Mouse (Mus musculus) large intestine, adult 2 months (tissue): ENCODE data around the gene Tsc2. TPM values are rescaled to one million over a fixed set of nuclear protein-coding genes. Genes with fewer than 3 reads are reported as not detected.
"Not testable (repeated sequence)": the region's sequence is repeated elsewhere in the genome, so short reads cannot be mapped to it uniquely, and the experiment has no call there.

Experiments used
- DNase-seq: peaks from one replicate; pipeline ENCODE4 v3.0.0-alpha.2; 2012; ENCODE audit warnings: low read depth, low spot score
- WGBS: fragments of 180-500 bp; shearing (Covaris S2); methylation state at CpG from one replicate; pipeline ENCODE4 v1.1.7; 2018; 5-methylcytosine and 5-hydroxymethylcytosine counted together
- polyA plus RNA-seq: library from polyadenylated mRNA; depleted of rRNA; stranded (reverse); fragments of >200 nt; gene quantifications from 2 replicates; pipeline ENCODE4 v1.2.3, GENCODE M21; 2012; rRNA removed

Tsc2 gene
- 84.7 and 109 TPM in 2 replicates for polyA plus RNA-seq

DNA sequence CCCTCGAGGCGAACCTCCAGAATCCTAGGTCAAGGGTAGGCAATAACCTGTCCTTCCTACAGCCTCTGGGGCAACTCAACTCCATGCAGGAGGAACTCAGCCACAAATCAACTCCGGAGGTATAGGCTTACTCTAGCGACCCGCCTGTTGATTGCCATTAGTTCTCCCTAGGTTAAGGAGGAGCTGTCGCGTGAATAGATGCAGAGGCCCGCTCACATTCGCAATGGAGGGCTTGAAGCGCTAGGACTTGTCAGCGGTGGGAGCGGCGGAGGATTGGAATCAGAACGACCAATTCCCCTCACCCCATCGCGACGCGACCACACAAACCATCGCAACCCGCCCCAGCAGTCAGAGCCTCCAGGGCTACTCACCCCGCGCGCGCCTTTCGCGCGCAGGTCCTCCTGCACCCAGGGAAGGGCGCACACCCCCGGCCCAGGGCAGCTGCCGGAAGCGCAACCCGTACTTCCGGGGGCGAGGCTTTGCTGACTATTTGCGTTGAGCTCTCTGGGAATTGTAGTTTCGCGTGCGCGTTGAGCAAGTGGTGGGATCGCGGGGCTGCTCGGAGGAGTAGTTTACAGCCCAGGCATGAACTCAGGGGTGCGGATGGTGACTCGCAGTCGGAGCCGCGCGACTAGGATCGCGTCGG, at the start of gene Tsc2, which contains the start of gene Nthl1:
Gene Tsc2 (minus strand): TSS at position 464 of the 646 bp plus-strand sequence.
Gene Nthl1 (plus strand): TSS at position 514 of the 646 bp plus-strand sequence.
- DNase-seq = peak; percentile 66
- WGBS = under 1% methylated on average over 51 of the region's 51 CpGs

DNA sequence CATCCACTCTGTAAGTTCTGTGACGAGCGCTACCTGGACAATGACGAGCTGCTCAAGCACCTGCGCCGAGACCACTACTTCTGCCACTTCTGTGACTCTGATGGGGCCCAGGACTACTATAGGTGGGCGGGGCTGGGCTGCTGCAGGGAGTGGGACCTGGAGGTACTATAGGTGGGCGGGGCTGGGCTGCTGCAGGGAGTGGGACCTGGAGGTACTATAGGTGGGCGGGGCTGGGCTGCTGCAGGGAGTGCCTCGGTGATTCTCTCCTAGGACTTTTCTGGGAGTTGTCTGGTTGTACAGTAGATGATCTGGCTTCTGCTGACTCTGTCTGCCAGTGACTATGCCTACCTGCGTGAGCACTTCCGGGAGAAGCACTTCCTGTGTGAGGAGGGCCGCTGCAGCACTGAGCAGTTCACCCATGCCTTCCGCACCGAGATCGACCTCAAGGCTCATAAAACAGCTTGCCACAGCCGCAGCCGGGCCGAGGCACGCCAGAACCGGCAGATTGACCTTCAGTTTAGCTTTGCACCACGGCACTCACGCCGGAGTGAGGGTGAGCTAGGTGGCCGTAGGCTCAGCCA, 45.2 kb upstream of the Tsc2 start:
- 50% methylated on average over 24 of the region's 24 CpGs for WGBS
- no peak for DNase-seq

DNA sequence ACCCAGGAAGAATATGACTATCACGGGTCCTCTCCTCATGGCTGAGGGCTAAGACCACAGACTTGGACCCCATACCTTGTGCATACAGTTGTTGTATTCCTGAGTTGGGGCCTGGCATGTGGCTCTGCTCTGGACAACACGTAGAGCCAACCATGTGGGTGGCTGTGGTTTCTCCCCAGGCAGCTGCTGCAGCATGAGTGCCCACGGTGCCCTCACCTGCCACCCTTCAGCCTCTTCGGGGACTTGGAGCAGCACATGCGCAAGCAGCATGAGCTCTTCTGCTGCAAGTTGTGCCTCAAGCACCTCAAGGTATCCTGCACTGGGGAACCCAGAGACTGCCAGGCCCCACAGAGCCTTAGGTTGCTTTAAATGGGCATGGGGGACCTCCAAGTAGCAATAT, 44.4 kb upstream of the Tsc2 start:
- 90% methylated on average over 5 of the region's 5 CpGs for WGBS

DNA sequence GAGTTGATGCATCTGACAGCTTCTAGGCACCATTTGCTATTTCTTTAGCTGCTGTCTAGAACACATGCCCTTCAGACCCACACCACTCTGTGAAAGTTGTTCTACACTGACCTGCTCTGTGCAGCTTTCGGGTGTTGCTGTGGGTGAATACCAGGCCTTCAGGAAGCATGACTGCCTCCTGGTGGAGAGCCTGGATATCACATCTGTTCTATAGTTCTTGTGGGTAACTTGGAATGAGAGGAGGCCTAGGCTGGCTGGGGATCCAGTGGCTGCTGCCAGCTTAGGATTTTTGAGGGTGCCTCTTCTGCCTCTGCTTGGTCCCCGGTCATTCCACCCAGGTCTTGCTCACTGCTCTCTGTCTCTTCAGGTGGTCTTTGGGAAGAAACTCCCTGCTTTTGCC, 43.8 kb upstream of the Tsc2 start:
- no peak for DNase-seq
- WGBS = 58% methylated on average over 2 of the region's 2 CpGs

More for the DNA sequence above, 44.4 kb upstream of the Tsc2 start:
- no peak for DNase-seq

DNA sequence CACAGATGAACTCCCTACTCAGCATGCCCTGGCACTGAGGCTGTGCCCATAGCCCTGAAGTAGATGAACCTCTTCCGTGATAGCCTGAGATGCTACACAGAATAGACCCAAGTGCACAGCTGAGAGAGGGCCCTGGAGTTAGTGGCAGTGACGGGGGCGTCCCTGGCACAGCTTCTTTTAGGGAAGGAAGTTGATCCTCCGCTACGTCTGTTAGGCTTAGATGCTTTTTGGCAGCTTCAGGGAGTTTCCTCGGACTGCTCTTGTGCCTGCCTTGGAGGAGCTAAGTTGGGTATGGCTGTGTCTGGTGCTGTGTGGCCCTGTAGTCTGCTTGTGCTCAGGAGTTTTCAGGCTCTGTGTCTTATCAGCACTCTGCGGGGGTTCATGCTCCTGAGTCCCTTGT, 41.8 kb upstream of the Tsc2 start:
- DNase-seq = no peak
- 79% methylated on average over 7 of the region's 7 CpGs for WGBS

DNA sequence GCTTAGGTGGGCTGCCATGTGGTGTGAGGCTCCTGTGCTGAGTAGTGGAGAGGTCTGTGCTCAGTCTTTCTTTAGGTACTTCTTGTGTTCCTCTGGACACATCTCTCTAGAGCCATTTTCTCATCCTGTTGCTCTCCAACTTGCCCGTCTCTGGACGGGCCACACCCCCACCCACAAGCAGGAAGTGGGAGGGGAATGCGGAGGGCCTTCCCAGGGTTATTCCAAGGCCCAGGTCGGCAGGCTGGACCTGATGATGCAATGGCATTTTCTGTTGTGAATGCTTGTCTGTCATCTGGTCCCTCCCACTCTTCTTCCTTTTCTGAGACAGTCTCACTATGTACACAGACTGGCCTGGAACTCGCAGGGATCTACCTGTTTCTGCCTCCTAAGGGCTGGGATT, 39.7 kb upstream of the Tsc2 start:
- DNase-seq = peak; percentile 84
- 6% methylated on average over 5 of the region's 5 CpGs for WGBS

DNA sequence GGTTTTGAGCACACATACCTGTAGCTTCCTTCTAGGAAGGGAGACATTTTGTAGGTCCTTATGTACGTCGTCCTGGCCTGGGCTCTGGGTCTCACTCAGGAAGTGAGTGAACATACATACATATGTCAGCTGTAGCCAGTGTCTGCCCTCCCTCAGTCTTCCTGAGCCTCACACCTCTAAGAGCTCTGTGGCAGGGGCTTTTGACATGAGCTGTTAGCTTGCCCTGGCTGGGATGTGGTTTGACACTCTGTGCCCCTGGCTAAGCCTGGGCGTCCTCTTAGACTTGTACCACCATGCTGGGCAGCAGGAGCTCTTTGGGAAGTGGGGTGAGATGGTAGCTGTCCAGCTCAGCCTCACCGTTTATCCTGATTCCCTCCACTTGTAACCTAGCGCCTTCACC, 38.9 kb upstream of the Tsc2 start:
- DNase-seq = no peak
- 50% methylated on average over 5 of the region's 5 CpGs for WGBS

DNA sequence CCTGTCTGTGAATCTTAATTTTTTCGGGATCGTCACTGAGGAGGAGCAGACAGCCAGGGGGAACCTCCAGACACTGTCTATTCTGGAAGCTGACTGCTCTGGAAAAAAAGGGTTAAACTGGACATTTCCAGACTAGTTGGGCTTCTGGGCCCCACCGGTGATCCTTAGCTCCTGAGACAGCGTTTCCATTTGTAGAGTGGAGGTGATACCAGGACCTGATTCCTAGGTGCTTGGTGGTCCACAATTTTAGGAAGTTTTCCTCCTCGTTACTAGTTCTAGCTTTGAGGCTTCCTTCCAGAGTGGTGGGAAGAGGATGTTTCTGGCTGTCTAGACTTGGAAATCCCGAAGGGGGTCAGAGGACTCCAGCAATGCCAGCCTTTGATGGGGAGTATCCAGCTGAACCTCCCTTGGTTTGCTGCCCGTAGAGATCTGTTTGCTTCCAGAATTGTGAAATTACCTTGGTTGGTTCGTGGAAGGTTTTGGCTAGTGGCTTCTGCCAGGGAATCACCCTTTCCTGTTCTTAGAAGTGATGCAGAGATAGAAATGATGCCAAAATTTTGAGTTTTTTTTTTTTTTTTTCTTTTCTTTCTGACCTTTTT, 37.9 kb upstream of the Tsc2 start:
- no peak for DNase-seq

DNA sequence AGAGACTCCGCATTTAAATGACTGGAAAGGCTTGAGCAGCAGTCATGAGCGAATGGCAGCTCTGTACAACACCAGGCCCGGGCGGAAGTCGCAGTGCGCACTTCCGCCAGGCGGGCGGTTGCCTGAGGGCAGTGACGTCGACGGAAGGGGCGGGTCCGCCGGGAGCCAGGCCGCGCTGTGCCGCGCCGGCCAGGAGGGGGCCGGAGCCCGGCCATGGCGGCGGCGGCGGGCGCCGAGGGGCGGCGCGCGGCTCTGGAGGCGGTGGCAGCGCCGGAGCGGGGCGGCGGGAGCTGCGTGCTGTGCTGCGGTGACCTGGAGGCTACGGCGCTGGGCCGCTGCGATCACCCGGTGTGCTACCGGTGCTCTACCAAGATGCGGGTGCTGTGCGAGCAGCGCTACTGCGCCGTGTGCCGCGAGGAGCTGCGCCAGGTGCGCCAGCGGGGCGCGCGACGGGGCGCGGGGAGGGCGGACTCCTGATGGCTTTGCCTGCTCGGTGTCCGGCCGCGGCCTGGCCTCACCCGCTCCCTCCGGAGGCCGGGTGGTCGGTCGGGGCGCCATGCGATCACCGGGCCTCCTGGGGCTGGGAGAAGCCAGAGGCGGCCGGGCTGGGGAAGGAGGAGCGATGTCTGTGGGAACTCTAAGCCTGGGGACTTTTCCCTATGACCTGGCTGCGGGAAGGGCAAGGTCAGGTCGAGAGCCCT, 37.3 kb upstream of the Tsc2 start, which contains the start of gene Zfp598:
Gene Zfp598 (plus strand): TSS at position 143 of the 701 bp plus-strand sequence.
- peak; percentile 70 for DNase-seq
- 1% methylated on average over 80 of the region's 80 CpGs for WGBS

More for the DNA sequence above, 37.9 kb upstream of the Tsc2 start:
- WGBS = 2% methylated on average over 8 of the region's 8 CpGs

DNA sequence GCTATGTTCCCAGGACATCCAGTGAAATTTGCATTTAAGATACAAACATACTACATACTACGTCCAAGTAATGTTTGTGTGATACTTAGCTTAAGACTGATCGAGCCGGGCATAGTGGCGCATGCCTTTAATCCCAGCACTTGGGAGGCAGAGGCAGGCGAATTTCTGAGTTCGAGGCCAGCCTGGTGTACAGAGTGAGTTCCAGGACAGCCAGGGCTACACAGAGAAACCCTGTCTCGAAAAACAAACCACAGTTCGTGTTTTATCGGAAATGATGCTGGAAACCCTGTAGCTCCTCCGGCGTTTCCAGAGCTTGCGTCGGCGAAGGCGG, 36.7 kb upstream of the Tsc2 start:
- not testable (repeated sequence) for DNase-seq
- WGBS = 9% methylated on average over 15 of the region's 15 CpGs

DNA sequence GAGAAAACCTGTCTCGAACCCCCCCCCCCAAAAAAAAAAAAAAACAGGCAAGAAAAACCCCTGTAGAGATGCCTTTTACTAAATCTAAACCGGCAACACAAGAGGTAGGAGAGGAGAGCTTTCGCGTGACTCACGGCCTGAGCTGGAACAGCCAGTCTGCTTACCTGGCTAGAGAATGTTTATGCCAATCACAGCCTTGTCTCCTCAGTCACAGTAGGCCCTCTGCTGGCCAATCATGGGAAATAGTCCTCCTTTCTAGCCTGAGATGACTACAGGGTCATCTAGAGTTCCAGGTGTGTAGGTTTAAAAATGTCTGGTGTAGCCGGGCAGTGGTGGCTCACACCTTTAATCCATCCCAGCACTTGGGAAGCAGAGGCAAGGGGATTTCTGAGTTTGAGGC, 35.0 kb upstream of the Tsc2 start:
- peak; percentile 57 for DNase-seq
- WGBS = 9% methylated on average over 6 of the region's 6 CpGs

DNA sequence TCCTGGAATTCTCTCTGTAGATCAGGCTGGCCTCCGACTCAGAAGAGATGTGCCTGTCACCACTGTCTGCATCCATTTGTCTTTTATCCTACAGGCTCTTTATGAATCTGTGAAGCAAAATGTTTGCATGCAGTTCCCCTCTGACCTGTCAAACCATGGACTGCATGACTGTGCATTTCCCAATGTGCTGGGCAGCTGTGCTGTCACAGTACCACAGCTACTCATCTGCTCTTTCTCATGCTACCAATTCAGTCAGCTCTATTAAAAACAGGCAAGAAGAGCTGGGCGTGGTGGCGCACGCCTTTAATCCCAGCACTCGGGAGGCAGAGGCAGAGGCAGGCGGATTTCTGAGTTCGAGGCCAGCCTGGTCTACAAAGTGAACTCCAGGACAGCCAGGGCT, 34.6 kb upstream of the Tsc2 start:
- not testable (repeated sequence) for DNase-seq
- 45% methylated on average over 7 of the region's 7 CpGs for WGBS

DNA sequence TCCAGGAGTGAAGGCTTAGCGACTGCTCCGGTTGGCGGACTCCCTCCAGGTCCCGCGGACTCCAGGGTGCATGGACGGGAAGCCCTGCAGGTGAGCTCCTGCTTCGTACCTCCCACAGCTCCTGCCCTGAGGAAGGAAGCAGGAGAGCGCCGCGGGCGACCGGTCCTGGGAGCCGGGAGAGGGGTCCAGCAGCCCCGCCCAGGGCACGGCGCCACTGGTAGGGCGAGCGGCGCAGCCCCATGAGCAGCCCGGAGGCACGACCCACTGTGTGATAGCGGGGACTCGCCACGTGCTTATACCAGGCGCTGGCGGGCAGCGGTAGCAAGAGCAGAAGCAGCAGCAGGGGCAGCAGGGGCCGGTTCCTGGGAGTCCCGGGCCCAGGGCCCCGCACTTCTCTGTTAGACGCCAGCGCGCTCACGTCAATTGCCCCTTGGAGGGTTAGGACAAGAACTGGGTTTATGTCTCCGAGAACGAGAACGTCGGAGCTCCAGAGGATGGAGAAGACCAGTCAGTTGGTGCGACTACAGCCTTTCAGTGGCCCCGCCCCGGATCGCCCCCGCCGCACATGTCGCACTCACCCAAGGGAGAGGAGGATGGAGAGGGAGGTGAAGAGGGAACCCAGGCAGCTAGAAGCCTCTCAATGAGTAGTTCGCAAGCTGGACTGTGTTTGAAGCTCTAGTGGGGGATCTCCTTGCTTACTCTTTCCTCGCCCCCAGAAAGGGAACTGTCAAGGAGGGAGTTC, 25.8 kb upstream of the Tsc2 start, which contains the start of gene Npw:
Gene Npw (minus strand): TSS at position 441 of the 742 bp plus-strand sequence.
- 5% methylated on average over 47 of the region's 47 CpGs for WGBS
- DNase-seq = no peak

DNA sequence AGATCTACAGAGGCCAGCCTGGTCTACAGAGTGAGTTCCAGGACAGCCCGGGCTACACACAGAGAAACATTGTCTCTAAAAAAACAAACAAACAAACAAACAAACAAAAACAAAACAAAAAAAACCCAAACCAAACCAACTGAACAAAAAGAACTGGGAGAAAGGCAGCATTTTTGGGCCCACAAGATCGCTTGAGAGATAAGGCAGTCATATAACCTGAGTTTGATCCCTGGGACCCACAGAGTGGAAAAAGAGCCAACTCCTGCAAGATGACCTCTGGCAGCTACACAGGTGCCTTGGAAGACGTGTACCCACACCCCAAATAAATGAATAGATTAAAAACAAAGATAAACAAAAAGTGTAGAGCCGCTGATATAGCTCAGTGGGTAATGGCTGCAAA, 22.5 kb upstream of the Tsc2 start:
- WGBS = 65% methylated on average over 4 of the region's 4 CpGs
- DNase-seq = no peak

DNA sequence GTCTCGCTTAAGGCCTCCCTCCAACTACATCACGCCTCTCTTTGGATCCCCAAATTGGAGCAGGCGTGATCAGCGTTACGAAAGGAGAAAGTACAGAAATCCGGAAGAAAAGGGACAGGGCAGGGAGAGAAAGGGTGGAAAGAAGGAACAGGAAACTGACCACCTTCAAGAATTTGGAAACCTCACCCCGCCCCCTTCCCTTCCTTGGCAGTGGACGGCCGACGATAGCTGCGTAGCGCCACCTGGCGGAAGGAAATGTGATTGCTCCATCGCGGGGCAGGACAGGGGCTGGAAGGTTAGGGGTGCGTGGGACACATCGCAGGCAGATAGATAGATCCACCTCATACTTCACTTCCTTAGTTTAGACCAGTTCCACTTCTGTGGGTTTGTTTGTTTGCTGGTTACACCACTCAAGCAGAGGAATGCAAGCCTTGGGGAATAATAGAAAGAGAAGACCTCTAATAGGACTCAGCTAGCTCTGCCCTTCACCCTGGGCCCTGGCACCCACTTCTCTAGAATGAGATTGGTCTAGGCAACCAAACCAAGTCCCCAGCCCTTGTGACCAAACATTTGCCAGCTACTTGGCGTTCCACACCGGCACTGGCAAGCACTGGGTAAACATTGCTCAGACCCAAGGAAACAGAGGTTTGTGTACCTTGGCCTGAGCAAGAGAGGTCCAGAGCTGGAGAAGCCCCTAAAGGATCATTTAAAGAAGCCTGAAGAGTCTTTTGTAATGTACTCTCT, 21.7 kb upstream of the Tsc2 start:
- DNase-seq = no peak
- WGBS = 3% methylated on average over 19 of the region's 19 CpGs

DNA sequence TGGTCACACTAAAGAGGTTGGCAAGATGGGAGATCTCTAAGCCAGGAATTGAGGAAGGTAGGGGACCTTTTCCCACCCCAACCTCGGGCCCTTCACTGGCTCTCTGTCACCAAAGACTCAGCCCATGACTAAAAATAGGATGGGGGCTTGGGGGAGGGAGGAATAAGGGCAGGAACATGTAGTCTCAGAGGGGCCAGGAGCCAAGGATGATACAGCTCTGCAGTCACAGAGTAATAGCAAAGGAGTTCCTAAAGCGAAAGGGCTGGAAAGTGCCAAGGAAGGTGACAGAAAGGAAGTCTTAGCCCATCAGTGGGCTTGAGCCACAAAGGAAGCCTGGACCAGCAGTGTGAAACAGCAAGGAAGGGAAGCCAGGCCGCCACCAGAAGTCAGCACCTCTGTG, 19.4 kb upstream of the Tsc2 start:
- DNase-seq = no peak
- WGBS = 71% methylated on average over 3 of the region's 3 CpGs

DNA sequence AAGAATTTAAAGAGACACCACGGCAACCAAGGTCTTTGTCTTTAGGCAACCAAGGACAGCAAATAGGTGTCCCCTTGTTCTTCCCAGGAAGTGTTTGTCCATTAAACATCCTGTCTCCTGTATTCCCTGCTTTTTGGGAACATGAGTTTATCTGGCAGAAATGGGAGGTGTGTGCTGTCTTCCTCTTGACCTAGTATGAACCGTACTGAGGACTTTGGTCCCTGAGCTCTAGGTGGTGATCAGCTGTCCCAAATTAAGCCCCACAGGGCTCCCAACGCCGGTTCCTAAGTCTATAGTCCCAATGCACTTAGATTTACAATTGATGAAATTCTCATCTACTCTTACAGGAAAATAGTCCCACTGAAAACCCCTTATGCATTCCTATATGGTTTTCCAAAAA, 18.3 kb upstream of the Tsc2 start:
- 56% methylated on average over 4 of the region's 4 CpGs for WGBS
- no peak for DNase-seq

DNA sequence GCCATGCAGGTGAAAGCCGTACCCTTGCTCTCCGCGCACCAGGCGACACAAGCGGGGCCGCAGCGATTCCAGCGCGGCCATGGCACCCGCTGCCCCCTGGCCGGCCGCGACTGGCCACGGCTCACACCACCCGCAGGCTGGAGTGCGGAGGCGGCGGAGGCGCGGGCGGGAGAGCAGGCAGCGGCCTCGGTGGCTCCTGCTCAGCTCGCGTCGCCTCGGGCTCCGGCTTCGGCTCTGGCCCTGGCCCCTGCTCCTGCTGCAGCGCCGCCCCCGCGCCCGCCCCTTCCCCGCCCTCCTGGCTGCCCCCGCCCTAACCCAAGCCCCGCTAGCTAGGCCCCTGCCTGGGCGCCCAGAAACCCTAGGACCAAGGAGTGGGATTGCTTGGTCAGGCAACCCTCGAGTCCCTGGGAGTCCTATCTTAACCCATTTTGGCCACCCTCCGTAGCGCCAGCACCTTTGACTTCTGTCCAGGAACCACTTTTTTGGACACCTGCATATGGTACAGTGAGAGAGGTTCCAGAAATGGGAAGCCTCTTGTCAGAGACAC, 17.7 kb upstream of the Tsc2 start, which contains the start of gene Slc9a3r2:
Gene Slc9a3r2 (minus strand): TSS at position 258 of the 547 bp plus-strand sequence.
- DNase-seq = no peak
- 1% methylated on average over 37 of the region's 41 CpGs for WGBS

DNA sequence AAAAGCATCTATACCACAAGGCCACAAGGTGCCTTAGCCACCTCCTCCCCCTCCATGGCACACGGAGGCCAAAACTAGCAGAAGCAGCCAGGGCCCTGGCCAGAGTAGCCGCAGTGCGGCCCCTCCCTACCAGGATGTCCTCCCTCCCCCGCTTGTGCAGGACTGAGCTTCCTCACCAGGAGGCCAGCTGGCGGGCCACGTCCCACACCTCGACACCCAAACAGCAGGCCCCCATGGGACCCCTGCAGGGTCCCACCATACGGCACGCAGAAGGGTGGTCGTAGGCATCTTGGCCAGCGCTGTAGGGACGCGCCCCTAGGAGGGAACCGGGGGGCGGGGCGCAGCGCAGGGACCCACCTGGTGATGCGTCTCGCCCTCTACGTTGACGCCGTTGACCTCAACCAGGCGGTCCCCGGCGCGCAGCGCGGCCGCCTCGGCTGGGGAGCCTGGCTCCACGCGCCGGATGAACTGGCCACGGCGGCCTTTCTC, 17.2 kb upstream of the Tsc2 start:
- 1% methylated on average over 35 of the region's 35 CpGs for WGBS
- DNase-seq = no peak
